Mouse (Mus musculus) testis, adult 2 months (tissue): ENCODE results near the gene 1700061G19Rik.

Experiments used
- CTCF ChIP-seq: fragments of 200-500 bp; IDR thresholded peaks from 2 replicates; pipeline ENCODE4 v1.5.1; 2012; ENCODE audit warnings: low read depth, mild to moderate bottlenecking, inconsistent platforms, low read length, moderate library complexity; ENCODE audit not compliant: control insufficient read depth, insufficient read depth, insufficient replicate concordance
- POLR2A ChIP-seq: fragments of 200-500 bp; IDR thresholded peaks from 2 replicates; pipeline ENCODE4 v1.6.1; 2012; ENCODE audit warnings: low read depth, mild to moderate bottlenecking, inconsistent platforms, low read length, moderate library complexity; ENCODE audit not compliant: control insufficient read depth

DNA sequence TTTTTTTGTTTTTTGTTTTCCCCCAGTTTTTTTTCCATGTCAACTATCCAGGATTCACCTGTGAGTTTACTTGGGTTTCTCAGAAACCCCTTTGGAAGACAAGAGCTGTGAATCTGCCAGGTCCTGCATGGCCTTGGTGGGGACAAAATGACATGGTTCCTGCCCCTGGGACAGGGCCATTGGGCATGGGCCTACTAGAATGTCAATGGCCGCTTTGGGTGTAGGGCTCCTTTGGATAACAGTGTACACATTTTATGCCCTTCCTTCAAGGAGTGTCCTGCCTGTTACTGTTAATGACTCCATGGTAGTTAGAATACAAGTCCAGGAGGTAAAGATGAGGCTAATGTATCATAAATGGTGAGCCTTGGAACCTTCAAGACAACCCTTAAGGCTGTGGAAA is 42.4 kb upstream of the 1700061G19Rik start:
- TF ChIP-seq POLR2A (no peak), CTCF (no peak)
